Mouse (Mus musculus): ENCODE measurements around the gene Sh2b1. TPM values are rescaled to one million over a fixed set of nuclear protein-coding genes. Genes with fewer than 3 reads are reported as not detected.

The Sh2b1 gene
- polyA plus RNA-seq, 1 experiment from 2014 or later, result 42.2 TPM

GRCm38 (mm10) chr7:126417045-126417444 lies 58.2 kb downstream of the Sh2b1 start:
- WGBS, result 64% methylated on average over 8 of the region's 8 CpGs
- ATAC-seq (ENCODE audit: insufficient number of reproducible peaks, insufficient read depth, low FRiP score, low read depth), result no peak
- no peak overlapping the region for H3K9ac ChIP-seq (replicated peaks; ENCODE audit: low read depth, low read length)
- H3K4me2 ChIP-seq (replicated peaks; ENCODE audit: low read depth, low read length), result no peak overlapping the region
- no peak overlapping the region for H3K27ac ChIP-seq (ENCODE audit: low read length)
- H3K27me3 ChIP-seq (ENCODE audit: control insufficient read depth, insufficient read depth, low read length), result no peaks in the 10 kb centered on the region
- no peaks in the 10 kb centered on the region for H3K4me1 ChIP-seq (ENCODE audit: control insufficient read depth, insufficient read depth, low read length)
- no peak overlapping the region for H3K4me3 ChIP-seq (ENCODE audit: low read depth, low read length)
- H3K9me3 ChIP-seq (ENCODE audit: control insufficient read depth, low read depth, low read length), result no peaks in the 10 kb centered on the region
- H3K36me3 ChIP-seq (ENCODE audit: control insufficient read depth, insufficient read depth, low read length), result no peaks in the 10 kb centered on the region

Other genes with a start within 250 kb of the Sh2b1 start
- 32.8 and 33.6 TPM in 2 replicates for gene Sbk1, start 202.8 kb downstream of the Sh2b1 start, polyA plus RNA-seq (2014; fragmentation: Nextera tagmentation; extraction: Ambion mirVana)
- 0.78 and 1.2 TPM in 2 replicates for gene Lat, start 105.9 kb downstream of the Sh2b1 start, polyA plus RNA-seq (2014; fragmentation: Nextera tagmentation; extraction: Ambion mirVana)
- gene Spns1, start 98.0 kb downstream of the Sh2b1 start, polyA plus RNA-seq (2014; fragmentation: Nextera tagmentation; extraction: Ambion mirVana), result 38.3 and 39.5 TPM in 2 replicates
- 2.6 and 3.0 TPM in 2 replicates for gene Nfatc2ip, start 78.7 kb downstream of the Sh2b1 start, polyA plus RNA-seq (2014; fragmentation: Nextera tagmentation; extraction: Ambion mirVana)
- not detected in 2 replicates for gene Cd19, start 60.5 kb downstream of the Sh2b1 start, polyA plus RNA-seq (2014; fragmentation: Nextera tagmentation; extraction: Ambion mirVana)
- 28.4 and 29.7 TPM in 2 replicates for gene Rabep2, start 46.7 kb downstream of the Sh2b1 start, polyA plus RNA-seq (2014; fragmentation: Nextera tagmentation; extraction: Ambion mirVana)
- 0.07 TPM in 1 of 2 replicates, not detected in the other for gene Atp2a1, start 12.3 kb downstream of the Sh2b1 start, polyA plus RNA-seq (2014; fragmentation: Nextera tagmentation; extraction: Ambion mirVana)
- gene Tufm, start 11.9 kb upstream of the Sh2b1 start, polyA plus RNA-seq (2014; fragmentation: Nextera tagmentation; extraction: Ambion mirVana), result 134 and 144 TPM in 2 replicates
- gene Atxn2l, start 28.0 kb upstream of the Sh2b1 start, polyA plus RNA-seq (2014; fragmentation: Nextera tagmentation; extraction: Ambion mirVana), result 45.6 and 52.1 TPM in 2 replicates
- gene Eif3c, start 91.0 kb upstream of the Sh2b1 start, polyA plus RNA-seq (2014; fragmentation: Nextera tagmentation; extraction: Ambion mirVana), result 163 and 172 TPM in 2 replicates
- gene Apobr, start 109.5 kb upstream of the Sh2b1 start, polyA plus RNA-seq (2014; fragmentation: Nextera tagmentation; extraction: Ambion mirVana), result 0.20 and 0.43 TPM in 2 replicates
- gene Cln3, start 110.4 kb upstream of the Sh2b1 start, polyA plus RNA-seq (2014; fragmentation: Nextera tagmentation; extraction: Ambion mirVana), result 27.2 and 30.2 TPM in 2 replicates
- gene Il27, start 119.5 kb upstream of the Sh2b1 start, polyA plus RNA-seq (2014; fragmentation: Nextera tagmentation; extraction: Ambion mirVana), result not detected in 2 replicates
- gene Nupr1, start 155.4 kb upstream of the Sh2b1 start, polyA plus RNA-seq (2014; fragmentation: Nextera tagmentation; extraction: Ambion mirVana), result 7.0 and 21.7 TPM in 2 replicates
- gene Sgf29, start 173.9 kb upstream of the Sh2b1 start, polyA plus RNA-seq (2014; fragmentation: Nextera tagmentation; extraction: Ambion mirVana), result 61.2 and 67.4 TPM in 2 replicates
- 5.8 and 7.0 TPM in 2 replicates for gene Sult1a1, start 201.0 kb upstream of the Sh2b1 start, polyA plus RNA-seq (2014; fragmentation: Nextera tagmentation; extraction: Ambion mirVana)
- gene Bola2, start 220.0 kb upstream of the Sh2b1 start, polyA plus RNA-seq (2014; fragmentation: Nextera tagmentation; extraction: Ambion mirVana), result 118 and 127 TPM in 2 replicates
- gene Slx1b, start 220.4 kb upstream of the Sh2b1 start, polyA plus RNA-seq (2014; fragmentation: Nextera tagmentation; extraction: Ambion mirVana), result 7.1 and 8.4 TPM in 2 replicates
- gene Coro1a, start 232.4 kb upstream of the Sh2b1 start, polyA plus RNA-seq (2014; fragmentation: Nextera tagmentation; extraction: Ambion mirVana), result 28.6 and 29.5 TPM in 2 replicates